8 mouse cellular contexts compared by ENCODE assay signal in genomic region chr19:8929224-8930088, GRCm38 (mm10). TPM values are rescaled to one million over a fixed set of nuclear protein-coding genes. Genes with fewer than 3 reads are reported as not detected.
DNase-seq lines count a peak whose midpoint lies in the region; ATAC-seq and TF ChIP-seq lines count a peak whose summit lies in the region.

Gene Rom1 (minus strand): TSS chr19:8929356.
Gene Eml3 (plus strand): TSS chr19:8929552.

- ATAC-seq in heart, embryonic 14.5 days (ENCODE audit: insufficient number of reproducible peaks, insufficient read depth, low FRiP score, low read depth): peak; percentile 81
- peak; percentile 84 for ATAC-seq in lung, embryonic 15.5 days (ENCODE audit: borderline replicate concordance, extremely low read depth, low FRiP score, low TSS enrichment)
- peak; percentile 70 for ATAC-seq in neutrophil, adult 5-6 weeks (ENCODE audit: extremely low read depth, insufficient number of reproducible peaks, low FRiP score, poor library complexity, severe bottlenecking)

- H3K27ac ChIP-seq in heart, embryonic 14.5 days (replicated peaks in 1 of 2; ENCODE audit: control insufficient read depth in 1 of 2, insufficient read depth in 1 of 2, low read depth in 2 of 2, low read length in 2 of 2): peak within 1 kb of the TSS; percentile 29 to 72; a peak in 3 of 4 replicates
- peak within 1 kb of the TSS; percentile 92 for H3K27ac ChIP-seq in lung, embryonic 15.5 days

- TF ChIP-seq POLR2A in brain, embryonic 14.5 days (IDR thresholded peaks at IDR 0.05; ENCODE audit: borderline replicate concordance, extremely low read depth, insufficient read depth, insufficient read length, poor library complexity, severe bottlenecking): no peak

- peaks cover 44% of the 10 kb centered on the region for H3K4me1 ChIP-seq in E14TG2a.4 (replicated peaks; ENCODE audit: low read depth, low read length)
- H3K4me1 ChIP-seq in erythroblast, embryonic 14.5 days (ENCODE audit: control insufficient read depth): peaks cover 68% of the 10 kb centered on the region
- peaks cover 5 to 8% of the 10 kb centered on the region in 2 experiments; a peak in 3 of 4 replicates for H3K4me1 ChIP-seq in heart, embryonic 14.5 days (ENCODE audit: control insufficient read depth in 2 of 2, insufficient read depth in 2 of 2, low read length in 2 of 2)
- peaks cover 15% of the 10 kb centered on the region for H3K4me1 ChIP-seq in lung, embryonic 15.5 days

- H3K27me3 ChIP-seq in E14TG2a.4 (ENCODE audit: insufficient read depth, low read length): peaks cover 18% of the 10 kb centered on the region
- H3K27me3 ChIP-seq in erythroblast, embryonic 14.5 days (ENCODE audit: control insufficient read depth): no peaks in the 10 kb centered on the region
- H3K27me3 ChIP-seq in heart, embryonic 14.5 days (ENCODE audit: control insufficient read depth, insufficient read depth, low read length): no peaks in the 10 kb centered on the region
- no peaks in the 10 kb centered on the region for H3K27me3 ChIP-seq in lung, embryonic 15.5 days

- peak within 1 kb of the TSS; percentile 70 for H3K4me2 ChIP-seq in heart, embryonic 14.5 days (ENCODE audit: low read length)
- H3K4me2 ChIP-seq in lung, embryonic 15.5 days: peak within 1 kb of the TSS; percentile 67

- H3K4me3 ChIP-seq in E14TG2a.4 (replicated peaks; ENCODE audit: low read length): peak within 1 kb of the TSS; percentile 91
- H3K4me3 ChIP-seq in erythroblast, embryonic 14.5 days (replicated peaks): peak within 1 kb of the TSS; percentile 84
- peak within 1 kb of the TSS; percentile 75 to 77 for H3K4me3 ChIP-seq in heart, embryonic 14.5 days (ENCODE audit: control insufficient read depth in 1 of 2, insufficient read depth in 1 of 2, low read depth in 1 of 2, low read length in 2 of 2)
- H3K4me3 ChIP-seq in lung, embryonic 15.5 days: peak within 1 kb of the TSS; percentile 79

- peak; percentile 64 for DNase-seq in brain, embryonic 14.5 days (ENCODE audit: low read depth)
- DNase-seq in kidney, postnatal 10 days: peak; percentile 93
- DNase-seq in thymus, postnatal 10 days (ENCODE audit: low spot score in 2 of 2): peak; percentile 79 to 92

- peaks cover 50% of the 10 kb centered on the region for H3K36me3 ChIP-seq in E14TG2a.4 (ENCODE audit: insufficient read depth, low read length)
- peaks cover 67% of the 10 kb centered on the region for H3K36me3 ChIP-seq in erythroblast, embryonic 14.5 days (ENCODE audit: control insufficient read depth)
- peaks cover 52% of the 10 kb centered on the region for H3K36me3 ChIP-seq in heart, embryonic 14.5 days (ENCODE audit: control insufficient read depth, insufficient read depth, low read length)
- H3K36me3 ChIP-seq in lung, embryonic 15.5 days: peaks cover 24% of the 10 kb centered on the region; the same call in 1 of the 2 replicates

- TF ChIP-seq CTCF in E14TG2a.4 (conservative IDR thresholded peaks at IDR 0.05; ENCODE audit: low read length): no peak
- TF ChIP-seq CTCF in brain, embryonic 14.5 days (IDR thresholded peaks at IDR 0.05; ENCODE audit: borderline replicate concordance, extremely low read depth, insufficient read depth, insufficient read length): 0 out of 2 replicates have a peak, but pooled peaks have one; percentile 25

- WGBS in heart, embryonic 14.5 days: 2% methylated on average over 71 of the region's 74 CpGs
- WGBS in lung, embryonic 15.5 days: 1% methylated on average over 66 of the region's 74 CpGs

- H3K9ac ChIP-seq in heart, embryonic 14.5 days (ENCODE audit: low read length): peak within 1 kb of the TSS; percentile 82
- peak within 1 kb of the TSS; percentile 70 for H3K9ac ChIP-seq in lung, embryonic 15.5 days

- H3K9me3 ChIP-seq in E14TG2a.4 (ENCODE audit: low read length): no peaks in the 10 kb centered on the region
- H3K9me3 ChIP-seq in erythroblast, embryonic 14.5 days (ENCODE audit: control insufficient read depth, low read length): no peaks in the 10 kb centered on the region
- no peaks in the 10 kb centered on the region for H3K9me3 ChIP-seq in heart, embryonic 14.5 days (ENCODE audit: control insufficient read depth, low read length)
- no peaks in the 10 kb centered on the region for H3K9me3 ChIP-seq in lung, embryonic 15.5 days

RNA-seq across cellular contexts. Expression of gene Rom1, which starts in this region (rescaled TPM):
- polyA plus RNA-seq in brain, embryonic 14.5 days (2012; rRNA removed): 2.4 and 2.5 TPM in 2 replicates
- polyA plus RNA-seq in erythroblast, embryonic 14.5 days (2012): 0.42 and 0.57 TPM in 2 replicates
- 0.94 and 1.6 TPM in 2 replicates for polyA plus RNA-seq in heart, embryonic 14.5 days (2014; fragmentation: Nextera tagmentation; extraction: Ambion mirVana)
- 2.7 and 2.8 TPM in 2 replicates for polyA plus RNA-seq in lung, embryonic 15.5 days (2015; fragmentation: Nextera tagmentation; extraction: Ambion mirVana)
- total RNA-seq in neutrophil, adult 5-6 weeks (2017): 2.6 and 3.1 TPM in 2 replicates

RNA-seq across cellular contexts. Expression of gene Eml3, which starts in this region (rescaled TPM):
- 14.7 and 17.5 TPM in 2 replicates for polyA plus RNA-seq in brain, embryonic 14.5 days (2012; rRNA removed)
- polyA plus RNA-seq in erythroblast, embryonic 14.5 days (2012): 1.3 and 1.4 TPM in 2 replicates
- polyA plus RNA-seq in heart, embryonic 14.5 days (2014; fragmentation: Nextera tagmentation; extraction: Ambion mirVana): 9.0 TPM in 2 replicates
- 30.8 and 35.6 TPM in 2 replicates for polyA plus RNA-seq in lung, embryonic 15.5 days (2015; fragmentation: Nextera tagmentation; extraction: Ambion mirVana)
- total RNA-seq in neutrophil, adult 5-6 weeks (2017): 75.3 and 92.8 TPM in 2 replicates

Comparison
In these comparisons a context has a peak if more than half of its experiments do, and no peak if none do; other contexts are left out.
1. Peak in every context shown above with its lines: DNase-seq, ATAC-seq, H3K4me3 ChIP-seq and H3K27ac ChIP-seq.